Mouse (Mus musculus): ENCODE measurements around the gene Eif3d.

Gene Eif3d

GRCm38 (mm10) chr15:77949061-77949460, 21.6 kb downstream of the Eif3d start:
- DNase-seq, result peak; percentile 25 to 39

- no peak for DNase-seq
These were observed 24.9 kb downstream of the Eif3d start for GRCm38 (mm10) chr15:77945711-77946110.

- DNase-seq, result no peak
These were observed 29.1 kb downstream of the Eif3d start for GRCm38 (mm10) chr15:77941563-77941962.

DNA sequence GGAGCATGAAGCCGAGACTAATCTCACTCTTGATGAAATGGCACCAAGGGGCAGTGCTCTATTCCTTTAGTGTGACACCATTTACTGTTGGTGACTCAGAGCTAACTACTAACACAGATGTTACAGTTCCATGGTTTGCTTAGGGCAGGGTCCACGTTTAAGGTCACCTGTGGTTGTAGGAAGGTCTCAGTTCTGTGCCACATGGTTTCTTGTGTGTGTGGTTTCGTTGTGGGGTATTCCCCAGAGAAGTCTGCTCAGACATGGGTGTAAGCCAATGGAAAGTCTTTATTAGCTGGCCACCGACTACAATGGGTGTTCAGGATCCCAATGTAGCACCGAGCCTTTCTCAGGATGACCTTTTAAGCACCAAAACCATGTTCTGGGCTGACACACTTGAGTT, 32.1 kb downstream of the Eif3d start:
- DNase-seq, result no peak

DNA sequence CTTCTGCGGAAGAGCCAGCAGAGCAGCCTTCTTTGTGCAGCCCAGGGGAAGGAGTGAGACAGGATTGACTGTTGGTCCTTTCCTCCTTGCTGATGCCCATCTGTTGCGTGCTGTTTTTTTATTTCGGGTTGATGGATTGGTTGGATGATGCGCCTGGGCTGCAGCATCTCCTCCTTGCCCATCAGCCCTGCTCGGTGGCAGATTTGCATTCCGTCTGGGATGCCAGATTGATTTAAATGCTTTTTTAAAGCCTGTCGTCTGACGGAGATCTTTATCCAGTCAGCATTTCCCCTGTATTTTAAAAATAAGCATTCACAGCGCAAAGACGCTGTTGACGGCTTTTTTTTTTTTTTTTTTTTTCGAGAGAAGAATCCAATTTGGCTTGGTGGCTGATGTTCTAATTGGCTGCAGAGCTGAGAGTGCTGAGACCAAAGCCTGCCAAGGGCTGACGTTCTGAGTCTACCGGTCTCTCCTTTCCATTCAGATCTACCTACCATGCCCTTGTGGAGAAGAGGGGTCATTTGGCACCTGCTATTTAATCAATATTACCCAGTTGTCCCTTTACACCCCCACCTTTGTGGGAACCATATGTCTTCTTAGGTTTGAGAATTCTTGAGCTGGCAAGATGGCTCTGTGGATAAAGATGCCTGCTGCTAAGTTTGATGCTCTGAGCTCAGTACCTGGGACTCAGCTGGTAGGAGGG, 34.8 kb downstream of the Eif3d start:
- DNase-seq, result no peak

GRCm38 (mm10) chr15:77934968-77935367, 35.6 kb downstream of the Eif3d start:
- DNase-seq, result no peak

GRCm38 (mm10) chr15:77934326-77934725, 36.3 kb downstream of the Eif3d start:
- DNase-seq, result peak in 1 of 2 experiments; percentile 27

- peak; percentile 98 to 99 for DNase-seq
These were observed 36.8 kb downstream of the Eif3d start for GRCm38 (mm10) chr15:77933770-77934169.

DNA sequence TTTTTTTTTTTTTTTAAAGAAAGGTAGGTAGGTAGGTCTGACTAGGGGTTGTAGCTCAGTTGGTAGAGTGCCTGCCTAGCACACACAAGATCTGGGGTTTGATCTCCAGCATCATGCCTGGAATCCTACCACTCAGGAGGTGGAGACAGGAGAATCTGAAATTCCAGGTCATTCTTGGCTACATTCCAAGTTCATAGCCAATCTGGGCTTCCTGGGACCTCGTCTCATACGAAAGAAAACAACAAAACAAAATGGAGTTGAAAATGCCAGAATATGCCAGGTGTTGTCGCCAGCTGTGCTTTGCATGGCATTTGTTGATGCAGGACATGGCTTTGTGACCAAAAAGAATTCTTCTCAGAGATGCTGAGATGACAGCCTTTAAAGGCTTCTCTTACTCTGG, 37.4 kb downstream of the Eif3d start:
- no peak for DNase-seq

- DNase-seq, result no peak
These were observed 39.0 kb downstream of the Eif3d start for GRCm38 (mm10) chr15:77931689-77932016.

DNA sequence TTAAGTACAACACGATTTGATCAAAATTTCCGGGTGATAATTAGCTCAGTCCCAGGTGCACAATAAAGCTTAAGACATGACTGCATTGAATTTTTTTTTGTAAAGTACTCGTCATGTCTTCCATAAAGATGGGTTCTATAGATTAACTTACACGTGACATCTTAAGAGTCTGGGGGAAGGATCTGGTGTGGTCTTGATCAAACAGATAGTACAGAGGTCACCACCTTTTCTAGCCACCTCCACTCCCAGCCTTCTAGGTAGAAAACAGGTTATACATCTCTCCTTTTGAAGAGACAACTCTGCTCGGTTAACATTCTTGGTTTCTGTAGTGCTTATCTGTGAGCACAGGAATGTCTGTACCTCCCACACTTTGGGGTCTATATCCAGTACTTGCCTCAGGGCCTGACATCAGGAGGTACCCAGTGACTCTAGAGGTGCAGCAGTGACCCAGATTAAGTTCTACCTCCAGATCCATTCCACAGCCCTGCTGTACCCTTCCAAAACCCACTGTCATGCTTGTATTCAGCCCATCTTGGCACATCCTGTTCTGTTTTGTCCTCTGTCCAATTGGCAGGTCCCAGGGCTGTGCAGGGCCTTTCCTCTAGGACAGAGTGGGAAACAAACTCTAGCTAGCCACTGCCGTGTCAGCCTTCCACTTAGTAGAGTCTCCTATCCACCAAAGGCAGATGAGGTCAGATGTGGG, 39.5 kb downstream of the Eif3d start:
- DNase-seq, result no peak

- no peak for DNase-seq
These were observed 40.8 kb downstream of the Eif3d start for GRCm38 (mm10) chr15:77929804-77930203.

- peak; percentile 94 to 97 for DNase-seq
These were observed 41.8 kb downstream of the Eif3d start, which contains the start of gene Txn2 for GRCm38 (mm10) chr15:77928673-77929331. TSS of gene Txn2 (minus strand) at chr15:77929006.

DNA sequence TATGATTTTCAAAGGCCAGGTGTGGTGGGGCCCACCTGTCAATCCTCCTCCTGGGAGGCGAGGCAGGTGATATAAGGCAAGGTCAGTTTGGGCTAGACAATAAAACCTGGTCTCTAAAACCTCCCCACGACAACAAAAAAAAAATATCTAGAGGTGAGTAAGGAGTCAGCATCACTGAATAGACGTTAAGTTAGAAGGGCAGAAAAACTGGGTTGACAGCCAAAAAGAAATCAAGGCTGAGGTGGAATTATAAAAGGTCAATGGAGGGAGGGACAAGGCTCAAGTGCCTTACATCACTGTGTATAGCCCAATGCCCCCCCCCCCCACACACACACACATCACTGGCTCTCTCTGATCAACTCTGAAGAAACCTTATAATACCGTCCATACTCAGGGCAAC, 42.5 kb downstream of the Eif3d start:
- no peak for DNase-seq

DNA sequence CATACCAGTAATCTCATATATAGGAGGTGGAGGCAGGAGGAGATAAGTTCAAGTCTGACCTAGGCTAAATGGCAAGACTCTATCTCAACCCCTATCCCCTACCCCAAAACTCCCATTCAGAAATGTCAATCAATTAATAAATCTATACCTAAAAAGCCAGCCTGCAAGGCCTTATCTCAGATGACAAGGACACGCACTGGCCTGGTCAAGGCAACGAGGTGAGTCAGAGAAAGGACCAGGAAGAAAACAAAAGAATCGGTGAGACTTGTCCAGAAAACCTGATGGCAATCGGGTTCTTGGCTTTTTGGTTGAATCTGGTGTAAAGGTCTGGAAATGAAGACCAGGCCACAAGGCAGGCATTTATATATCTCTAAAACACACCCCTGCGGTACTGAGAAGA, 43.7 kb downstream of the Eif3d start:
- DNase-seq, result no peak

GRCm38 (mm10) chr15:77925195-77925594, 45.4 kb downstream of the Eif3d start:
- DNase-seq, result no peak

DNA sequence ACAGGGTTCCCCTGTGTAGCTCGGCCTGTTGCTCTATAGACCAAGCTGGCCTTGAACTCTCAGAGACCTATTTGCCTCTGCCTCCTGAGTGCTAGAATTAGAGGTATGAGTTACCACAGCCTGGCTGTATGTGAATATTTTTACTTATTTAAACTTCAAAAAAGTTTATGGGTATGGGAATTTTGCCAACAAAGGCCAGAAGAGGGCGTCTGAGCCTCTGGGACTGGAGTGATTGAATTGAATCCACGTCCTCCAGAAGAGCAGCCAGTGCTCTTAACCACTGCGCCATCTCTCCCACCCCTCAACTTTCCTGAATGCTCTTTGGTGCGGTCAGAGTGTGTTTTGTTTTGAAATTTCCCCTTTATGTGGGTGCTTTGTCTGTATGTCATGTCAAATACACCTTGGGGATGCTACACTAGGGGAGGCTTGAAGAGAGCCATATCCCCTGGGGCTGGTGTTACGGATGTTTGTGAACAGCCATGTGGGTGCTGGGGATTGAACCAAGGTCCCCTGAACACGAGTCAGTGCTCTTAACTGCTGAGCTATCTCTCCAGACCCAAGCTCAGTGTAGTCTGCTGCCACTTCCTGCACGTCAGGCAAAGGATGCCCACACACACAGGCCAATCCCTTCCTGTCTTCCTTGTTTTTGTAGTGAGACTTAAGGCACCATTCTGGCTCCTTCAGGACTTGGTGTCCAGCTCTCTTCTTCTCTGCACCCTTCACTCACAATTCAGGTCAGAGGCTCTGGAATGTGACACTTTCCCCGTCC, 47.2 kb downstream of the Eif3d start:
- DNase-seq, result no peak

DNA sequence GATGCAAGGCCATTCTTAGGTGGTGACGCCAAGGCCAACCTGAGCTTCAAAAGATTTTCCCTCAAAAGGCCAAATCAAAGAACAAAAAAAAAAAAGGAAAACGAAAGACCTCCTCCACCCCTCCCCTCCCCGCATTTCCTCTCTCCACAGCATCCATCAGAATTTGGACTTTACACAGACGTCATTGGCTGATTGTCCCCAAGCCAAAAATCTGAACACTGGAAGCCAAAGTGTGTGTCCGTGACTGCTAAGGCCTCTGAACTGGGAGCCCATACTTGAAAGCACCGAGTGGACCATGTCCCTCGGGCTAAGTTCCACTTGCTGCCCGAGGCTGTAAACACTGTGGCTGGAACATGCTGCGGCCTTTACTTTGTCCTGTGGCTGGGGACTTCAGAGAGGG, 47.9 kb downstream of the Eif3d start:
- DNase-seq, result no peak

- DNase-seq, result no peak
These were observed 49.0 kb downstream of the Eif3d start for GRCm38 (mm10) chr15:77921636-77922035.

- peak; percentile 78 to 81 for DNase-seq
These were observed 49.8 kb downstream of the Eif3d start for GRCm38 (mm10) chr15:77920511-77921462.

- DNase-seq, result no peak
These were observed 51.2 kb downstream of the Eif3d start for GRCm38 (mm10) chr15:77919441-77919840.
